Comparison of ENCODE assay signal across 19 mouse cellular contexts in genomic region chr1:34028722-34029121, GRCm38 (mm10).
DNase-seq lines count a peak whose midpoint lies in the region; ATAC-seq lines count a peak whose summit lies in the region.
"Had no signal": no experiment of that assay in that cellular context is flagged by ENCODE, and none has a peak within 500 bp of the region (broad histone marks: within the 10 kb centered on the region; RNA-seq: fewer than 3 reads in every experiment).

No protein-coding gene starts in this region.

- 0 out of 2 replicates have a peak overlapping the region, but pooled peaks have one; percentile 29 for H3K27ac ChIP-seq in heart, embryonic 11.5 days (ENCODE audit: low read depth, low read length)
- no peak overlapping the region for H3K27ac ChIP-seq in embryonic facial prominence, embryonic 10.5 days (replicated peaks)
- H3K27ac ChIP-seq: hindbrain, embryonic 15.5 days had no signal

- H3K9ac ChIP-seq in heart, embryonic 11.5 days (ENCODE audit: low read depth, low read length), result no peak overlapping the region
- H3K9ac ChIP-seq: hindbrain, embryonic 15.5 days had no signal

- 58% methylated on average over 5 of the region's 5 CpGs for WGBS in heart, embryonic 11.5 days (ENCODE audit: insufficient replicate concordance)
- 77% methylated on average over 5 of the region's 5 CpGs for WGBS in embryonic facial prominence, embryonic 10.5 days

- no peak overlapping the region for H3K4me2 ChIP-seq in heart, embryonic 11.5 days
- H3K4me2 ChIP-seq: hindbrain, embryonic 15.5 days; midbrain, embryonic 11.5 days had no signal

- no peak overlapping the region for H3K4me3 ChIP-seq in heart, embryonic 11.5 days (ENCODE audit: low read depth, low read length)
- no peak overlapping the region for H3K4me3 ChIP-seq in embryonic facial prominence, embryonic 10.5 days
- H3K4me3 ChIP-seq: hindbrain, embryonic 15.5 days had no signal

- no peak for ATAC-seq in heart, embryonic 11.5 days (replicated peaks; ENCODE audit: insufficient number of reproducible peaks, low FRiP score, low TSS enrichment)
- peak; percentile 93 for ATAC-seq in CD4-positive, CD25-positive, alpha-beta regulatory T cell, adult 4 months

- H3K9me3 ChIP-seq in heart, embryonic 11.5 days (replicated peaks; ENCODE audit: control insufficient read depth, low read length), result no peaks in the 10 kb centered on the region
- no peaks in the 10 kb centered on the region for H3K9me3 ChIP-seq in embryonic facial prominence, embryonic 10.5 days
- H3K9me3 ChIP-seq: hindbrain, embryonic 15.5 days had no signal

- H3K4me1 ChIP-seq in heart, embryonic 11.5 days (ENCODE audit: control insufficient read depth, insufficient read depth, low read length), result peaks cover 11% of the 10 kb centered on the region
- peaks cover 8% of the 10 kb centered on the region; the same call in 1 of the 2 replicates for H3K4me1 ChIP-seq in embryonic facial prominence, embryonic 10.5 days

- no peak for DNase-seq in heart, adult 9 months (ENCODE audit: low spot score in 2 of 2)
- DNase-seq in A20 (ENCODE audit: low read depth, low spot score), result peak; percentile 55
- peak; percentile 50 for DNase-seq in induced T-regulatory cell, adult 2 months (ENCODE audit: low read depth)
- DNase-seq in T-cell, adult 2 months (ENCODE audit: low spot score), result no peak
- no peak for DNase-seq in embryonic facial prominence, embryonic 10.5 days (ENCODE audit: low spot score)
- DNase-seq: adrenal gland, postnatal 25 days; cerebellum, adult 2 months; gastrocnemius, postnatal 36 days; heart, postnatal 14 days; kidney, adult 18-20 months; kidney, postnatal 14 days; liver; lung, adult 2 months; lung, postnatal 4 days; thymus, postnatal 4 days had no signal

- H3K36me3 ChIP-seq in heart, embryonic 11.5 days (ENCODE audit: control insufficient read depth, insufficient read depth, low read length), result no peaks in the 10 kb centered on the region
- H3K36me3 ChIP-seq in embryonic facial prominence, embryonic 10.5 days (replicated peaks), result no peaks in the 10 kb centered on the region
- H3K36me3 ChIP-seq: hindbrain, embryonic 15.5 days had no signal

- H3K27me3 ChIP-seq in heart, embryonic 11.5 days (ENCODE audit: control insufficient read depth, insufficient read depth, low read length), result no peaks in the 10 kb centered on the region
- no peaks in the 10 kb centered on the region for H3K27me3 ChIP-seq in embryonic facial prominence, embryonic 10.5 days (replicated peaks; ENCODE audit: low read depth, poor library complexity, severe bottlenecking)
- H3K27me3 ChIP-seq: hindbrain, embryonic 15.5 days had no signal

Comparison
In these comparisons a context has a peak if more than half of its experiments do, and no peak if none do; other contexts are left out.
1. DNase-seq: peak in A20 (single experiment) and induced T-regulatory cell, adult 2 months (single experiment); none in heart, adult 9 months (0 of 2), T-cell, adult 2 months (single experiment) and embryonic facial prominence, embryonic 10.5 days (single experiment).